Mouse (Mus musculus): Measurements from ENCODE around the gene Gm38392. TPM values are rescaled to one million over a fixed set of nuclear protein-coding genes. Genes with fewer than 3 reads are reported as not detected.

The Gm38392 gene
- polyA plus RNA-seq, 1 experiment from 2014 or later, result 0.23 TPM

DNA sequence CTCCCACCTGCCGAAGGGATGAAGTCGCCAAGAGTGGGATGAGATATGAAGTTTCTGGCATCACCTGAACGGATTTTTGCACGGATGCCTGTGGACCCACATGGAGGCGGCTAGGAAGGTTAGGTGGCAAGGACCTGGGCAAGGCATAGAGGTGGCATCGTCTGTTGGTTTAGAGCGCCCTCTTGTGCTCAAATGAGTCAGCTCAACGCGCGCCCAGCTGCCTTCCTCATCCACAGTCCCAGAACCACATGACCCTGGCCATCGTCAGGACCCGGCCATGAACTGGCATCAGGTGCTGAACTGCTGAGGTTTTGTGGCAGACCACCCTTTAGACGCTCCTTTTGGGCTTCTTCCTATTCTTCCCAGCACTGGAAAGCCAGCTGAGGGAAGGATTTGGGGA is 44.5 kb downstream of the Gm38392 start:
- peak; percentile 66; the same call in 1 of the 2 replicates for ATAC-seq (ENCODE audit: low read depth)
- WGBS, result 1% methylated on average over 13 of the region's 13 CpGs
- no peaks in the 10 kb centered on the region for H3K4me1 ChIP-seq (replicated peaks; ENCODE audit: control insufficient read depth, insufficient read depth, low read length)
- H3K9me3 ChIP-seq (ENCODE audit: control insufficient read depth, low read length), result no peaks in the 10 kb centered on the region
- no peaks in the 10 kb centered on the region for H3K36me3 ChIP-seq (ENCODE audit: control insufficient read depth, insufficient read depth, low read length)
- H3K27me3 ChIP-seq (ENCODE audit: control insufficient read depth, insufficient read depth, low read depth, low read length), result peaks cover 57% of the 10 kb centered on the region
- no peak overlapping the region for H3K4me2 ChIP-seq (ENCODE audit: low read depth, low read length)
- no peak overlapping the region for H3K27ac ChIP-seq (ENCODE audit: low read length)
- H3K9ac ChIP-seq (ENCODE audit: low read length), result no peak overlapping the region
- no peak overlapping the region for H3K4me3 ChIP-seq (ENCODE audit: low read length)

DNA sequence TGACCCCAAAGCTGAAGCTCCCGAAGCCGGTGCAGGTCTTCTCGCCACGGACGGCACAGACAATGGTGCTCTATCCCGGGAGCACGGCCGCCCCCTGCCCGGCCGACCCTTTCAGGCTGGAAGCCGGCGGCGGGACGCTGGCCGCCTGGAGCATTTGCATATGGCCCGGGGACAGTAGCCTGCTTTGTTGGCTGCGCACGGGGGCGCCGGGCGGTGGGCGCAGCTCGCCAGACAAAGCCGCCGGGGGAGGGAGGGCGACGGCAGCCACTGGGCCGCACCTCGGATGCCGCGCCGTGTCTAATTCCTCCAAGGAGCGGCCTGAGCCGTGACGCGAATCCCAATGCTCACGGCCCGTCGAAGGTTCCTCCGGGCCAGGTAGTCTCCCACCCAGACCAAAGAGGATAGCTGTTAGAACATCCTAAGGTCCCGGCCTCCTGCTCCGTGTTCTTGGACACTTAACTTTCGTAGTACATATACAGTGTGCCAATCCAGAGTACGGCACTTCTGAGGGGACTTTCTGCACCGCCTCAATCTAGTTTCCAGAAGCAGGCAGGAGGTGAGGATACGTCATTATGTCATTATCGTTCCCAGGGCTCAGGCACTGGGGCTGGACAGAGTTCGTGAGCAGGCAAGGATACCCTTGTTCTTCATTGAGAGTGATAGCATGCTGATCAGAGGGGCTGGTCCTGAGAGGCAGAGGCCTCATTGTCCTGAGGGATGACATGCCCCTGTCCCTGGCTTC is 45.8 kb downstream of the Gm38392 start:
- Histone ChIP-seq H3K9ac (ENCODE audit: low read length) (no peak overlapping the region), H3K9me3 (ENCODE audit: control insufficient read depth, low read length) (no peaks in the 10 kb centered on the region), H3K4me3 (ENCODE audit: low read length) (peak overlapping the region; percentile 5; the same call in 1 of the 2 replicates), H3K4me2 (ENCODE audit: low read depth, low read length) (0 out of 2 replicates have a peak overlapping the region, but pooled peaks have one; percentile 6), H3K27ac (ENCODE audit: low read length) (no peak overlapping the region), H3K36me3 (ENCODE audit: control insufficient read depth, insufficient read depth, low read length) (no peaks in the 10 kb centered on the region), H3K27me3 (ENCODE audit: control insufficient read depth, insufficient read depth, low read depth, low read length) (peaks cover 58% of the 10 kb centered on the region), H3K4me1 (replicated peaks; ENCODE audit: control insufficient read depth, insufficient read depth, low read length) (no peaks in the 10 kb centered on the region)
- 3% methylated on average over 47 of the region's 48 CpGs for WGBS
- no peak for ATAC-seq (ENCODE audit: low read depth)

DNA sequence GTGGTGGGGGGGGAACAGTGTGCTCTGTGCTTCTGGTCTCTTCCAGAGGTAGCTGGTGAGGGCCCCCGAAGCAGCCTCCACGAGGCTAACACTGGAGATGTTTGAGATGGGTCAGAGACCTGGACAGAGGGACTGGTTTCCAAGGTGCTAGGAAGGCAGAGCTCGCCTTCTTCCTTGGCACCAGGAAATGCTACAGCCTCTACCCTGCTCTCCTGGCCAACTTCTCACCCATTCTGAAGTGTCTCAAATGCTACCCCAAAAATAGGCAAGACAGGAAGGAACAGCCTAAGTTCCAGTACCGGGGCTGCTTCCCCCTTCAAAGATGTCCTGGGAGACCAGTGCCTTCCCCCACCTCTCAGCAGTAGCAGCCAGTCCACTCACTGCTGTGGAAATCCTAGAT is 47.6 kb downstream of the Gm38392 start:
- no peak for ATAC-seq (ENCODE audit: low read depth)
- peaks cover 55% of the 10 kb centered on the region for H3K27me3 ChIP-seq (ENCODE audit: control insufficient read depth, insufficient read depth, low read depth, low read length)
- H3K36me3 ChIP-seq (ENCODE audit: control insufficient read depth, insufficient read depth, low read length), result no peaks in the 10 kb centered on the region
- no peaks in the 10 kb centered on the region for H3K4me1 ChIP-seq (replicated peaks; ENCODE audit: control insufficient read depth, insufficient read depth, low read length)
- no peak overlapping the region for H3K9ac ChIP-seq (ENCODE audit: low read length)
- no peak overlapping the region for H3K27ac ChIP-seq (ENCODE audit: low read length)
- WGBS, result 50% methylated on average over 4 of the region's 4 CpGs
- H3K4me2 ChIP-seq (ENCODE audit: low read depth, low read length), result no peak overlapping the region
- H3K9me3 ChIP-seq (ENCODE audit: control insufficient read depth, low read length), result no peaks in the 10 kb centered on the region
- H3K4me3 ChIP-seq (ENCODE audit: low read length), result no peak overlapping the region

DNA sequence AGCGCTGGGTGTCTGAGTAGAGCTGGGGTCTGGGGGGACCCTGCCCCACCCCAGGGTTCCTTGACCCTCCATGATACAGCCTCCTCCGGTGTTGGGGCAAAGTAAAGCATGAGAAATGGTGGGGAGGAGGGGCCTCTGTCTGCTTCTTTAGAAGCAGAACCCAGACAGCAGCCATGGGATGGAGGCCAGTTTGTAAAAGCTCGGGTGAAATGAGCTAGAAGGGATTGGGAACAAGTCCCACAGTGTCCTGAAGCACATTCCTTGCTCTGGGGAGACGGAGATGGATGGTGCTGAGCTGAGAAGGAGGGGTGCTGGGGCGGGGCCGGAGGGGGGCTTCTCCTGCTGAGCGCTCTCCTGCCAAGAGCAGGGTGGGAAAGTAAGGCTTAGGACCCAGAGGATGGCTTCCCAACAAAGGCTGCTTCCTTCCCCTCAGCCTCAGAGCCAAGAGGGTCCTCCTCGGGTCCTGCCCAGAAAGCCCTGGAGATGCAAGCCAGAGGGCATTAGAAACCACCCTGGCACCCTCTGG is 48.1 kb downstream of the Gm38392 start:
- Histone ChIP-seq H3K4me2 (ENCODE audit: low read depth, low read length) (no peak overlapping the region), H3K27me3 (ENCODE audit: control insufficient read depth, insufficient read depth, low read depth, low read length) (peaks cover 55% of the 10 kb centered on the region)

DNA sequence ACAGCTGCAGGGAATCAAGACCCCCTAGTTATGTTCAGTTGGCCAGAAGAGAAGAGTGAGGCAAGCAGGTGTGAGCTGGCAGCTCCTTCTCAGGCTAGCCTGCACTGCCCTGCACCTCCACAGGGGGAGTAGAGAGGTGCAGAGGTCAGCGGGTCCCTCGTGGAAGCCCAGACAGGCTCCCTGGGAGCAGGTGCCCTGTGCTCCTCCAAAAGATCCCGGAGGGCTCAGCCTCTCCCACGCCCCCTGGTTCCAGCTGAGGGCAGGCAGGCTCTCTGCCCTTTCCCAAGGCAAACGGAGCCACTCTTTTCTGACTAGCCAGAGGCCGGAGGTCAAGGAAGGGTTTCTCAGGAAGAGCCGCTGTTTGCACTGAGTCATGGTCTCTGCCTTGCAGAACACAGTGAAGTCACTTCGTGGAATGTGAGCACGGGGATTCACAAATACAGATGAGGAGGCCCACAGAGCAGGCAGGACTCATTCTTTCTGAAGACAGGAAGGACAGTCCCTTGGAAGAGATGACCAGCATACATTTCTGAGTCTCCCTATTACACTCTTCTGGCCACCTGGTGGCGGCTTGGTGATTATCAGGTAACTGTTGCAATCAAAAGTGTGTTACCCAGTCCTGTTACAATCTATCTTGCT is 49.3 kb downstream of the Gm38392 start:
- H3K9me3 ChIP-seq (ENCODE audit: control insufficient read depth, low read length), result no peaks in the 10 kb centered on the region
- H3K4me3 ChIP-seq (ENCODE audit: low read length), result no peak overlapping the region
- H3K4me1 ChIP-seq (replicated peaks; ENCODE audit: control insufficient read depth, insufficient read depth, low read length), result no peaks in the 10 kb centered on the region
- H3K36me3 ChIP-seq (ENCODE audit: control insufficient read depth, insufficient read depth, low read length), result no peaks in the 10 kb centered on the region
- 7% methylated on average over 10 of the region's 10 CpGs for WGBS
- H3K4me2 ChIP-seq (ENCODE audit: low read depth, low read length), result no peak overlapping the region
- no peak for ATAC-seq (ENCODE audit: low read depth)
- no peak overlapping the region for H3K9ac ChIP-seq (ENCODE audit: low read length)
- H3K27me3 ChIP-seq (ENCODE audit: control insufficient read depth, insufficient read depth, low read depth, low read length), result peaks cover 46% of the 10 kb centered on the region
- no peak overlapping the region for H3K27ac ChIP-seq (ENCODE audit: low read length)

More for the DNA sequence above, 48.1 kb downstream of the Gm38392 start:
- ATAC-seq (ENCODE audit: low read depth), result no peak
- H3K4me3 ChIP-seq (ENCODE audit: low read length), result no peak overlapping the region
- H3K27ac ChIP-seq (ENCODE audit: low read length), result no peak overlapping the region
- 32% methylated on average over 8 of the region's 8 CpGs for WGBS
- H3K36me3 ChIP-seq (ENCODE audit: control insufficient read depth, insufficient read depth, low read length), result no peaks in the 10 kb centered on the region
- H3K9me3 ChIP-seq (ENCODE audit: control insufficient read depth, low read length), result no peaks in the 10 kb centered on the region
- no peak overlapping the region for H3K9ac ChIP-seq (ENCODE audit: low read length)
- H3K4me1 ChIP-seq (replicated peaks; ENCODE audit: control insufficient read depth, insufficient read depth, low read length), result no peaks in the 10 kb centered on the region

DNA sequence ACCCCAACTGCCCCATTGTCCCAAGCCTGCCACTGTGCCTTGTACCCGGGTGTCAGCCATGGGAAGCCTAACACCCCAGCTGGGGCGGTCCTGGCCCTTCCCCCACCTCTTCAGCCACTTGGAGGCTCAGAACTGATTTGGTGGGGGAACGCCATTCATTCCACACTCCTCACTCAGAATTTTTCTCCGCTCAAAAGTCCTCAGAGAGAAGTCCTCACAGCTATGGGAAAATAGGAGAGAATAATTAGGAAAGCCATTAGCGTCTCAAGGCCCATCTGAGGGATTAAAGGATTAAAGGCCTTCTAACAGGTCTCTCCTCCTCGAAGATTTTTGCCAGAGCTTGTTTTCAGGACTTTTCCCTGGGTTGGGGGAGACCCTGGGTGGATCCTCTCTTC is 49.9 kb downstream of the Gm38392 start:
- 27% methylated on average over 6 of the region's 6 CpGs for WGBS
- Histone ChIP-seq H3K9me3 (ENCODE audit: control insufficient read depth, low read length) (no peaks in the 10 kb centered on the region), H3K27ac (ENCODE audit: low read length) (no peak overlapping the region), H3K36me3 (ENCODE audit: control insufficient read depth, insufficient read depth, low read length) (no peaks in the 10 kb centered on the region), H3K9ac (ENCODE audit: low read length) (no peak overlapping the region), H3K4me1 (replicated peaks; ENCODE audit: control insufficient read depth, insufficient read depth, low read length) (no peaks in the 10 kb centered on the region), H3K4me3 (ENCODE audit: low read length) (no peak overlapping the region), H3K27me3 (ENCODE audit: control insufficient read depth, insufficient read depth, low read depth, low read length) (peaks cover 41% of the 10 kb centered on the region), H3K4me2 (ENCODE audit: low read depth, low read length) (no peak overlapping the region)
- no peak for ATAC-seq (ENCODE audit: low read depth)

DNA sequence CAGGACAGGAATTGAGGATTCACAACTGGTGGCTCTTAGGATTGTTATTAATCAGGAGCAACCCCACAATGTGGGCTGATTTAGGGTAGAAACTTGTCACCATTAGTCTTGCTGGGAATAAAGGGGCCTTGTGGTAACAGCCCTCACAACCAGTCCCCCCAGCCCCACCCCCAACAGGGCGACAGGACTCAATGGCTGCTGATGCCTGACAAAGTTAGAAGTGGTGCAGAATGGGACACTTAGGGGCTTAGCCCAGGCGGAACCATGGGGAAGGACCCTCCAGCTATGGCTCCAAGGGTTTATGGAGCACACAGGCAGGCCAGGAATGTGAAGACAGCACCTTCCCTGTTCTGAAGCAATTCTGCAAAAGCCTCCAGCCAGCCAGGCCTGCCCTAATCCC is 51.4 kb downstream of the Gm38392 start:
- Histone ChIP-seq H3K9ac (ENCODE audit: low read length) (no peak overlapping the region), H3K4me3 (ENCODE audit: low read length) (no peak overlapping the region), H3K4me1 (replicated peaks; ENCODE audit: control insufficient read depth, insufficient read depth, low read length) (no peaks in the 10 kb centered on the region), H3K27me3 (ENCODE audit: control insufficient read depth, insufficient read depth, low read depth, low read length) (peaks cover 33% of the 10 kb centered on the region), H3K36me3 (ENCODE audit: control insufficient read depth, insufficient read depth, low read length) (no peaks in the 10 kb centered on the region), H3K27ac (ENCODE audit: low read length) (no peak overlapping the region), H3K4me2 (ENCODE audit: low read depth, low read length) (no peak overlapping the region), H3K9me3 (ENCODE audit: control insufficient read depth, low read length) (no peaks in the 10 kb centered on the region)
- 49% methylated on average over 2 of the region's 2 CpGs for WGBS
- ATAC-seq (ENCODE audit: low read depth), result no peak

DNA sequence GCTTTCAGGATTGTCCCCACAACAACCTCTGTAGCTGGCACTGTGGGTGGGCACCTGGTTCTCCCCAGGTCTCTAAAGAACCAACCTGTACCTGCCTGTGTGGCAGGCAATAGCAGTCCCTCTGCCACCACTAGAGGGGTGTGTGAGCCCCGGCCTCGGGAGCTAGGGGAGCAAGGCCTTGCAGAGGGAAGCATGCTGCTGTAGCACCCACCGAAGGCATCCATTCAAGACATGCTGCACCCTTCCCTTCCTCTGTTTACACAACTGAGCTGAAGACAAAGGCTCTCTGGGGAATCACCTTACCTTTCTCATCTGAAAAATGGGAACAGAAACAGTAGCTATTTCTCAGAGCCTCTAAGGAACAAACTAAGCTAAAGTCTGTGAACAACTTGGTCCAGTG is 51.8 kb downstream of the Gm38392 start:
- WGBS, result 9% methylated on average over 3 of the region's 3 CpGs
- H3K4me3 ChIP-seq (ENCODE audit: low read length), result no peak overlapping the region
- ATAC-seq (ENCODE audit: low read depth), result no peak
- H3K9ac ChIP-seq (ENCODE audit: low read length), result no peak overlapping the region
- H3K27me3 ChIP-seq (ENCODE audit: control insufficient read depth, insufficient read depth, low read depth, low read length), result peaks cover 31% of the 10 kb centered on the region
- no peaks in the 10 kb centered on the region for H3K36me3 ChIP-seq (ENCODE audit: control insufficient read depth, insufficient read depth, low read length)
- no peaks in the 10 kb centered on the region for H3K9me3 ChIP-seq (ENCODE audit: control insufficient read depth, low read length)
- H3K27ac ChIP-seq (ENCODE audit: low read length), result no peak overlapping the region
- no peaks in the 10 kb centered on the region for H3K4me1 ChIP-seq (replicated peaks; ENCODE audit: control insufficient read depth, insufficient read depth, low read length)
- no peak overlapping the region for H3K4me2 ChIP-seq (ENCODE audit: low read depth, low read length)

DNA sequence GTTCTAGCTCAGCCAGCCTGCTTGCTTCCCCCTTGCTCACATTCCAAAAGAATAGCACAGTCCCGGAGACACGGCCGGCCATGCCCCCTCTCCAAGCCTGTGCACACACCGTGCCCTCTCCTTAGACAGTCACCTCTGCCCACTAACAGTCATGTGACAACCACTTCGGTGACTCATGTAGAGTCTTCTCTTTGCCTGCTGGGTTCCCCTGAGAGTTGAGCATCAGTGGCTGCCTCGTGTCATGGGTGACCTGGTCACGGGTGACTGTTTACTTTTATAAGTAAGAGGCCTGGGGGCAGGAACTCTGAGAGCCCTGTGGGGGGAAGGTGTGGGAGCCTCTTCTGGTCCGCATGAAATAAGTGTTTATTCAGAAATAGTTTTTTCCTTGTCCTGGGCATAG is 53.0 kb downstream of the Gm38392 start:
- no peak for ATAC-seq (ENCODE audit: low read depth)
- 32% methylated on average over 8 of the region's 8 CpGs for WGBS
- no peaks in the 10 kb centered on the region for H3K36me3 ChIP-seq (ENCODE audit: control insufficient read depth, insufficient read depth, low read length)
- H3K27me3 ChIP-seq (ENCODE audit: control insufficient read depth, insufficient read depth, low read depth, low read length), result peaks cover 20% of the 10 kb centered on the region
- no peak overlapping the region for H3K4me2 ChIP-seq (ENCODE audit: low read depth, low read length)
- no peak overlapping the region for H3K27ac ChIP-seq (ENCODE audit: low read length)
- H3K9me3 ChIP-seq (ENCODE audit: control insufficient read depth, low read length), result no peaks in the 10 kb centered on the region
- no peak overlapping the region for H3K4me3 ChIP-seq (ENCODE audit: low read length)
- no peaks in the 10 kb centered on the region for H3K4me1 ChIP-seq (replicated peaks; ENCODE audit: control insufficient read depth, insufficient read depth, low read length)
- no peak overlapping the region for H3K9ac ChIP-seq (ENCODE audit: low read length)

All from lung, embryonic 16.5 days (tissue).